Mouse (Mus musculus) hindbrain, embryonic 16.5 days (tissue): ENCODE measurements around the gene Naa20. TPM values are rescaled to one million over a fixed set of nuclear protein-coding genes. Genes with fewer than 3 reads are reported as not detected.

Experiments used
- ATAC-seq: fragments of 200-750 bp; cut with Nextera tagmentation; 2 replicates; pipeline ENCODE4 v1.8.0; 2017; ENCODE audit warnings: moderate TSS enrichment, moderate library complexity
- H3K27ac ChIP-seq: fragments of 300-500 bp; sonication (generic); 2 replicates; pipeline ENCODE4 v1.5.1; 2014; ENCODE audit warnings: low read depth, mild to moderate bottlenecking, control low read depth, low read length, moderate library complexity
- H3K27me3 ChIP-seq: fragments of 300-500 bp; sonication (generic); replicated peaks from 2 replicates; pipeline ENCODE4 v1.6.1; 2014; ENCODE audit warnings: low read length; ENCODE audit not compliant: control insufficient read depth, insufficient read depth
- H3K36me3 ChIP-seq: fragments of 300-500 bp; sonication (generic); 2 replicates; pipeline ENCODE4 v1.6.1; 2014; ENCODE audit warnings: mild to moderate bottlenecking, low read length, moderate library complexity, mixed read lengths; ENCODE audit not compliant: control insufficient read depth, insufficient read depth
- H3K4me1 ChIP-seq: fragments of 300-500 bp; sonication (generic); 2 replicates; pipeline ENCODE4 v1.6.1; 2014; ENCODE audit warnings: low read depth, low read length; ENCODE audit not compliant: control insufficient read depth, insufficient read depth
- H3K4me2 ChIP-seq: fragments of 300-500 bp; sonication (generic); 2 replicates; pipeline ENCODE4 v1.6.1; 2014; ENCODE audit warnings: mild to moderate bottlenecking, low read length, control low read depth, moderate library complexity
- H3K4me3 ChIP-seq: fragments of 300-500 bp; sonication (generic); 2 replicates; pipeline ENCODE4 v1.5.1; 2014; ENCODE audit warnings: mild to moderate bottlenecking, low read length, control low read depth, moderate library complexity
- H3K9ac ChIP-seq: fragments of 300-500 bp; sonication (generic); 2 replicates; pipeline ENCODE4 v1.6.1; 2014; ENCODE audit warnings: low read depth, mild to moderate bottlenecking, control low read depth, low read length, moderate library complexity
- H3K9me3 ChIP-seq: fragments of 300-500 bp; sonication (generic); 2 replicates; pipeline ENCODE4 v1.6.1; 2014; ENCODE audit warnings: mild to moderate bottlenecking, low read length, moderate library complexity; ENCODE audit not compliant: control insufficient read depth
- WGBS: fragments of 180-500 bp; shearing (Covaris S2); extraction: QIAGEN DNeasy Blood & Tissue Kit; methylation state at CpG from one replicate; pipeline ENCODE4 v1.1.7; 2014; 5-methylcytosine and 5-hydroxymethylcytosine counted together
- polyA plus RNA-seq: library from polyadenylated mRNA; unstranded; fragments of >200 nt; fragmentation: Nextera tagmentation; extraction: Ambion mirVana; gene quantifications from 2 replicates; pipeline ENCODE4 v1.2.1, GENCODE M21; 2015

Gene Naa20
- polyA plus RNA-seq, 1 experiment from 2014 or later = 139 TPM

DNA sequence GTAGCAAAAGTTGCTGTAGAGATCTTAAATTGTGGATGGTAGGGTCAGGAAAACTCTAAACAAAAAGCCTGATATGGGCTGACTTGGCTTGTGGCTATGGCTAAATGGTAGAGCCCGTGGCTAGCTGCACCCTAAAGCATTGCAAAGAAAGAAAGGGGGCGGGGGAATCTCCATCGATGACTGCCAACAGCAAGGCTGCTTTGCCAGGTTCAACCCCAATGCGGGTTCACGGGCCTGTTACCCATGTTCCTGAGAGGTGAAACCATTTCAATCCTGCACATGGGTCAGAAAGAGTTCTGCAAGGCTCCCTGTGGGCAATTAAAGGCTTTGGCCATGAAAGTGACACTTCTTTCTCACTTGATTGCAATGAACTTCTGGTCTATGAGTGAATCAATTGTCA, 20.0 kb upstream of the Naa20 start:
- no peak overlapping the region for H3K9ac ChIP-seq
- H3K27me3 ChIP-seq = no peaks in the 10 kb centered on the region
- peaks cover 10% of the 10 kb centered on the region for H3K36me3 ChIP-seq
- no peak overlapping the region for H3K4me3 ChIP-seq
- no peaks in the 10 kb centered on the region for H3K9me3 ChIP-seq
- ATAC-seq = no peak
- H3K4me1 ChIP-seq = no peaks in the 10 kb centered on the region; the same call in 1 of the 2 replicates
- H3K4me2 ChIP-seq = no peak overlapping the region
- WGBS = 83% methylated on average over 5 of the region's 5 CpGs
- H3K27ac ChIP-seq = no peak overlapping the region

DNA sequence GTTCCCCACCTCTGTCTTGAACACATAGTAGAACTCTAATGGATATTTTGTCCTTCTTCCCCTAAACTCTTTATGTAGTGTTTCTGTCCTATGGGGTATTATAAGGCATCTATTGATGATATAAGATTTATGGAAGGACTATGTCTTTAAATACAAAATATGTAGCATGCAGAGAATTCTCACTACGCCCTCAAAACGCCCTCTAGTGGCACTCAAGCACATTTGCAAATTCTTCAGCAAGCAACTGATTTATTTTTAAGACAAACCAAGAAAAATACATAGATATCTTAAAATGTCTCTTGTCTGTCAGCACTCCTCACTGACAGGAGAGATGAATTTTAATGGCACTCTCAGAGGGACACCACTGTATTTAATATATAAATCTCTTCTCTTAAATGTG, 19.5 kb upstream of the Naa20 start:
- Histone ChIP-seq H3K9me3 (no peaks in the 10 kb centered on the region), H3K4me1 (no peaks in the 10 kb centered on the region; the same call in 1 of the 2 replicates), H3K4me2 (no peak overlapping the region), H3K9ac (no peak overlapping the region), H3K27ac (no peak overlapping the region), H3K4me3 (no peak overlapping the region), H3K36me3 (peaks cover 10% of the 10 kb centered on the region), H3K27me3 (no peaks in the 10 kb centered on the region)
- ATAC-seq = no peak
- 22% methylated on average over 2 of the region's 2 CpGs for WGBS

DNA sequence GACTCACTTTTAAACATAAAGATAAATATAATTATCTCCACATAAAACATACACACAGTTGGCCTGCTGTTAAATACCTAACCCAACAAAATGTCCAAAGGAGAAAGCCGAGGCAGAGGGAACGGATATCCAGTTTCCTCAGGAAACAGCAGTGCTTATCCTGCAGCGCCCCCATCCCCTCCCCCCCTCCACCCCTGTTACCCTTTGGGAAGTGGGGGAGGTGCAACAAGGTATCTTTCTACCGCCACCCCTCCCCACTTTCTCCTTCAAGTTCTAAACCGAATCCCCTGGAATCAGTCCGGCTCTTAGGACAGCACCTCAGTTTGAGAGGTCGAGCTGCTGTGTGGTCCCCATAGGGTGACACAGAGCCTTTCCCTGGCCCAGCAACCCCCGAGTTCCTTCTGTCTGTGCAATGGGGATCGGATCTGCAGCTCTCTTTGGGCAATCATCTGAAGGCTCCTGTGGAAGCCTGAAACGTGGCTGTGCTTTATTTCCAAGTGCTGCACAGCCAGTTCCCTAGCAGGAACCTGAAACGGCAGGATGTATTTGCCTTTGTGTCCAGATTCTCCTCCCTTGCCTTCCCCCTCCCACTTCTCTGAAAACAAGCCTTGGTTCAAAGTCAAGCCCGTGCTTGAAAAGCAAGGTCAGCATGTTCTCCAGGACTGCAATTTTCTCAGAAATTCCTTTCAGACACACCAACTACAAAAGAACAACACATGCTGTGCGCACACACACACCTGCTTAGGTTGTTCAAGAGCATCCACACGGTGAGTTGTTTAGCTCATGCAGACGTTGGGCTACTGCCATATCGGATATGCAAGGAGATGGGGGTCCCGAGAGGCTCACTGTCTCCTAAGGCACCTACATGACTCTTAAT, 17.6 kb upstream of the Naa20 start:
- H3K9ac ChIP-seq = no peak overlapping the region
- WGBS = 47% methylated on average over 17 of the region's 17 CpGs
- H3K9me3 ChIP-seq = no peaks in the 10 kb centered on the region
- H3K36me3 ChIP-seq = peaks cover 5% of the 10 kb centered on the region; the same call in 1 of the 2 replicates
- no peaks in the 10 kb centered on the region; the same call in 1 of the 2 replicates for H3K4me1 ChIP-seq
- H3K27me3 ChIP-seq = no peaks in the 10 kb centered on the region
- H3K4me3 ChIP-seq = no peak overlapping the region
- H3K27ac ChIP-seq = no peak overlapping the region
- no peak overlapping the region for H3K4me2 ChIP-seq
- ATAC-seq = no peak

DNA sequence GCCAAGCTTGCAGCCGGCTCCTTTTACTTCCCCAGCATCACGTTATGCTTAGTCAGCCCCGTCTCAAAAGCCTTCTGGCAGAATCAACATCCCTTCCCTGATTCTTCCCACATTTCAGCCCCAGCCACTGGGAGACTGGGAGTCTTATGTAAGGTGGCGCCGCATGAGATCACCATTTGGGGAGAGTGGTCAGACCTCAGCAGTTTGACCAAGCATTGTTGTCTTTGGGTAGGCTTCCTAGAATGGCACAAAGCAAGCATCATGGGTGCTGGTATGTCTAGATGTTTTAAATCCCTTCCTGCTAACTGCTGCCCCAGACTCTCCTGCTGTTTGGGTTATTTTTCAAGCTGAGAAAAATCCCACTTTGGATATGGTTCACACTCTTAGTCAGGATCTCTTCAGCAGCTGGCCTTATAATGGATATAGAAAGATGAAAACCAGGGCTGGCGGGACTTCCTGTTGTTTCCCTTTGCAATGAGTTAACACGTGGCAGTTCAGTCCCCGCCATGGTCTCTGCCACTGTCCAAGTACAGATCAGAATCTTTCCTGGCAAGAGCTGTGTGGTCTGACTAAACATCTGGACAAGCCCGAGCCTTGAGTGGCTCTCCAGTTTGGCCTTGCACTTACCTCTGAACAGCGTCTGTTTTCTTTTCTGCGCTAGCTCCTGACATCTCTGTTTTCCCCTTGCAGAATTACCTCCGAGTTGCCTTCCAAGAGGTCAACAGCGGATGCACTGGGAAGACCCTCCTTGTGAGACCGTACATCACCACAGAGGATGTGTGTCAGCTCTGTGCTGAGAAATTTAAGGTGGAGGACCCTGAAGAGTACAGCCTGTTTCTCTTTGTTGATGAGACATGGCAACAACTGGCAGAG, 16.8 kb upstream of the Naa20 start:
- Histone ChIP-seq H3K9me3 (no peaks in the 10 kb centered on the region), H3K27me3 (no peaks in the 10 kb centered on the region), H3K9ac (no peak overlapping the region), H3K27ac (no peak overlapping the region), H3K36me3 (peaks cover 5% of the 10 kb centered on the region; the same call in 1 of the 2 replicates), H3K4me2 (no peak overlapping the region), H3K4me3 (no peak overlapping the region), H3K4me1 (no peaks in the 10 kb centered on the region; the same call in 1 of the 2 replicates)
- no peak for ATAC-seq
- 77% methylated on average over 14 of the region's 14 CpGs for WGBS

DNA sequence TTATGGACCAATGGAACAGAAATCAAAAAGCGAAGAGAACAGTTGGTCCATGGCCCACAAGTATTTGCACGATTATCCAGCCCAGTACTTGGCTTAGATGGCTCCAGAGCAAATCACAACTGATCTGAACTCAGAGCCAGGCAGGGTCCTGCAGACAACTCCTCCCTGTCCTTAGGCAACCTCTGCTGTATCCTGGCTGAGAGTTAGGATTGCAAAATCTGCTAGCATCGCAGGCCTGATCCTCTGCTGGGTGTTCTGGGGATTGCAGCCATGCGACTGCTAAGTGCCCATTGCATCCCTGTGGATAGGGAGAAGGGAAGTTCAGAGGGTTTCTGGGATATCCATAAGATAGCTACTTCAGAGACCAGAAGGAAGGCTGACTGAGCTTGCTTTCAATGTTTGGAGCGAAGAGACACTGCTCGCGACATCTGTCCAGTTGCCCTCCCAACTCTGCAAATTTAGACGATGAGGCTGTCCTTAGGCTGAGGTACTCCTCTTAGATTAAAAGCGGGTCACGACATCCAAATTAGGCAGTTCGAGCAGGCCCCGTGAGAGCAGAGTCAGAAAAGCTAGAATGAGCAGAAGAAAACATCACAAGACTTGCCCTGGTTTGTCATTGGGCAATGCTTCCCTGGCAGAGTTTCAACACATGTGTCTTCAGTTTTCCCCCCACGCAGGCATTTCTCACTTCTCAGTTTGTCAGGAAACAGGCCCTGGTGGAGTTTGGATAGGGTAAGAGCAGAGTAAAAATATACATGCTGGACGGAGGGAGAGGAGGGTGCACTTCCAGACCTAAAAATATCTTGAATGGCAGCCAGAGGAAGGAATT, 13.7 kb upstream of the Naa20 start:
- H3K36me3 ChIP-seq = peaks cover 5% of the 10 kb centered on the region; the same call in 1 of the 2 replicates
- H3K27me3 ChIP-seq = no peaks in the 10 kb centered on the region
- no peak overlapping the region for H3K4me2 ChIP-seq
- no peak overlapping the region; the same call in 1 of the 2 replicates for H3K27ac ChIP-seq
- WGBS = 72% methylated on average over 14 of the region's 14 CpGs
- H3K9ac ChIP-seq = no peak overlapping the region
- no peak for ATAC-seq
- no peak overlapping the region for H3K4me3 ChIP-seq
- no peaks in the 10 kb centered on the region for H3K4me1 ChIP-seq
- H3K9me3 ChIP-seq = no peaks in the 10 kb centered on the region

DNA sequence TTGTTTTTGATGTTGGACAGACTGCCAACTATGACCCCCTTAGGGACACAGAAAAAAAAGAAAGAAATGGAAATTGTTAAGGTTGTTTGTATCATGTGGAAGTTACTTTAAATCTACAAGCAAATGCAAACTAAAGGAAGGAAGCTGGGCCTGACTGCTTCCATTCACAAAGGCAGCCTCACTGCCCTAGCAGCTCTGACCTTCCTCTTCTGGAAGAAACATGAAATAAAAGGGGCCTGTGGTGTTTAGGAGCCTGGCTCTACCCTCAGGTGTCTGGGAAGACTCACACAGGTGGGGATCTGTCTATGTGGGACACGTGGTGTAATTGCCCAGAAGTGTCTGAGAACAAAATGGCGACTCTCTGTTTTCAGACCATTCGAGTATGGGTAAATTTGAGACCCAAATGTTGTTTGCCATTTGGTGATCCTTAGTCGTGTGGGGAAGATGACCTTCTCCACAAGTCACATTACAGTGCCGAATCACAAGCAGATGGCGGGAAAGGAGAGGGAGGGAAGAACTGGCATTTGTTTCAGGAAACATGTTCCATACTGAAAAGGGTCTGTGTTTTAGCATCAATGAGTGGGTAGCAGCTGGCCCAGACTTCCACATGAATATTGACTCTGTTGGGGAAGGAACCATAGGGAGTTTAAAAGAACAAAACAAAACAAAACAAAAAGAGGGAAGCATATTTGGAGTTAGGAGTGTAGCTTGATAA, 13.0 kb upstream of the Naa20 start:
- Histone ChIP-seq H3K4me2 (no peak overlapping the region), H3K4me3 (no peak overlapping the region), H3K27ac (no peak overlapping the region; the same call in 1 of the 2 replicates), H3K27me3 (no peaks in the 10 kb centered on the region), H3K9ac (no peak overlapping the region), H3K9me3 (no peaks in the 10 kb centered on the region), H3K36me3 (peaks cover 5% of the 10 kb centered on the region; the same call in 1 of the 2 replicates), H3K4me1 (no peaks in the 10 kb centered on the region)
- 66% methylated on average over 6 of the region's 6 CpGs for WGBS
- ATAC-seq = no peak

DNA sequence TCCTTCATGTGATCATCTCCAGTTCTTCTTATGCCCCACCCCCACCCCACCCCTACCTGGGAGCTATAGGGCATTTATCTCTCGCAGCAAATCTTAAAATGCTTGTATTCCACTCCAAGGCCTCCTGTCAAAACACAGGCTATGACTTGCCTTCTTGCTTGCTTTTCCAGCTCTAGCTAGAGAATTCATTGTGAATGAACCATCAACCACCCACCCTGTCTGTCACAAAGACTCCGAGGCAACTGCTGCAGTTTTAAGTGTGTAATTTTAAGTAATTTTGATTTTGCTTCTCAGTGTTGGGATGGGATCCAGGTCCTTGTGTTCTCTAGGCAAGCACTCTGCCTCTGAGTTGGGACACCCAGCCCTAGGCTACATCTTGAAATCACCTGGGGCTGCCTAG, 11.3 kb upstream of the Naa20 start:
- H3K9ac ChIP-seq = no peak overlapping the region
- H3K4me2 ChIP-seq = no peak overlapping the region
- H3K4me1 ChIP-seq = no peaks in the 10 kb centered on the region
- H3K9me3 ChIP-seq = no peaks in the 10 kb centered on the region
- H3K4me3 ChIP-seq = no peak overlapping the region
- no peak overlapping the region for H3K27ac ChIP-seq
- WGBS = 88% methylated on average over 2 of the region's 2 CpGs
- no peak for ATAC-seq
- H3K36me3 ChIP-seq = peaks cover 4% of the 10 kb centered on the region; the same call in 1 of the 2 replicates
- no peaks in the 10 kb centered on the region for H3K27me3 ChIP-seq

DNA sequence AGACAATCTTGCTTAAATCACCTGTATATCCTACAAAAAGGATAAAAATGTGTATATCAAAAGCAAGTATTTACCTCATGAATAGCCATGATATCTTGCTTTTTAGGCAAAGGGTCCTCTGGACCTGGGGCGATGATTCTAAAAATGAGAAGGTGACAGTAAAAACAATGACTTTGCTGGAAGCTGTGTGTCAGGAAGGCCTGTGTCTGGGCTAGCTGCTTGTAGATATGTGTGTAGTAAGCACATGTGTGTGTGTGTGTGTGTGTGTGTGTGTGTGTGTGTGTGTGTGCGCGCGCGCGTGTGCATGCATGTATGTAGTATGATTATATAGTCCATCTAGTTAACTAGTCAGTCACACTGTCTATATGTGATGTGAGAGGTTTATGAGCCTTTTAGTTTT, 8.1 kb upstream of the Naa20 start:
- WGBS = 100% methylated on average over 6 of the region's 6 CpGs
- ATAC-seq = no peak

More for the DNA sequence above, 8.1 kb upstream of the Naa20 start:
- no peaks in the 10 kb centered on the region for H3K36me3 ChIP-seq
- no peak overlapping the region for H3K9ac ChIP-seq
- no peak overlapping the region for H3K4me3 ChIP-seq
- H3K27ac ChIP-seq = no peak overlapping the region
- no peaks in the 10 kb centered on the region for H3K27me3 ChIP-seq
- no peaks in the 10 kb centered on the region for H3K4me1 ChIP-seq
- H3K4me2 ChIP-seq = no peak overlapping the region
- H3K9me3 ChIP-seq = no peaks in the 10 kb centered on the region
